In the genomic region with DNA sequence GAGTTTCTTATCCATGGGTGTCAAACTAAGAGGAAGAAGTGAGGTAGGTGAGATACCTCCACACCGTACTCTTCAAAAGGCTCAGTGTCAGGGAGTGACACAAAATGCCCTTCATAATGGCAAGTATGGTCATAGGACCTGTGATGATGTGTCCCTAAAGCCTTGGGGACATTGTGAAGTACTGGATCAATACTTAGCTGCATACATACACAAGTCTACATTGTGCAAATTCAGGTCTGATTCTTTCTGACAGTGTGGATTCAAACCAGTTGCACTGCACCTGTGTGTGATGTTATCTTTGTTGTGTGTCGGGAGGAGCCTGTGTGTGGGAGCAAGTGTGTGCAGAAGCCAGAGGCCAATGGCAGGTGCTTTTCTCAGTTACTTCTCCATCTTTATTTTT, we compare ENCODE assay signal across 12 mouse cellular contexts. TPM values are rescaled to one million over a fixed set of nuclear protein-coding genes. Genes with fewer than 3 reads are reported as not detected.
"Had no signal": no experiment of that assay in that cellular context is flagged by ENCODE, and none has a peak within 500 bp of the region (broad histone marks: within the 10 kb centered on the region; RNA-seq: fewer than 3 reads in every experiment).

No protein-coding gene starts in this region.

- H3K9ac ChIP-seq: limb, embryonic 15.5 days; liver, embryonic 13.5 days; neural tube, embryonic 12.5 days; stomach, embryonic 15.5 days had no signal

- H3K27ac ChIP-seq: limb, embryonic 15.5 days; liver, embryonic 13.5 days; neural tube, embryonic 12.5 days had no signal

- H3K27me3 ChIP-seq: limb, embryonic 15.5 days; liver, embryonic 13.5 days; neural tube, embryonic 12.5 days; stomach, embryonic 15.5 days had no signal

- H3K9me3 ChIP-seq: limb, embryonic 15.5 days; liver, embryonic 13.5 days; neural tube, embryonic 12.5 days; stomach, embryonic 15.5 days had no signal

- H3K4me3 ChIP-seq: limb, embryonic 15.5 days; liver, embryonic 13.5 days; neural tube, embryonic 12.5 days; stomach, embryonic 15.5 days had no signal

- H3K4me2 ChIP-seq: limb, embryonic 15.5 days; liver, embryonic 13.5 days; neural tube, embryonic 12.5 days; stomach, embryonic 15.5 days had no signal

- DNase-seq: layer of hippocampus, adult 9-11 months; layer of hippocampus, postnatal 36 days; liver, embryonic 13.5 days; retina, postnatal 1 day; spleen, adult 18-20 months had no signal

- H3K36me3 ChIP-seq: limb, embryonic 15.5 days; liver, embryonic 13.5 days; neural tube, embryonic 12.5 days; stomach, embryonic 15.5 days had no signal

- H3K4me1 ChIP-seq: neural tube, embryonic 12.5 days had no signal

RNA-seq across cellular contexts. Expression of a gene that starts 38.7 kb away (rescaled TPM):
- total RNA-seq: monocyte, adult 5-6 weeks had no signal
- polyA plus RNA-seq: kidney, embryonic 16.5 days; limb, embryonic 11.5 days; midbrain, embryonic 14.5 days had no signal
